24 mouse cellular contexts compared by ENCODE assay signal in the genomic region with DNA sequence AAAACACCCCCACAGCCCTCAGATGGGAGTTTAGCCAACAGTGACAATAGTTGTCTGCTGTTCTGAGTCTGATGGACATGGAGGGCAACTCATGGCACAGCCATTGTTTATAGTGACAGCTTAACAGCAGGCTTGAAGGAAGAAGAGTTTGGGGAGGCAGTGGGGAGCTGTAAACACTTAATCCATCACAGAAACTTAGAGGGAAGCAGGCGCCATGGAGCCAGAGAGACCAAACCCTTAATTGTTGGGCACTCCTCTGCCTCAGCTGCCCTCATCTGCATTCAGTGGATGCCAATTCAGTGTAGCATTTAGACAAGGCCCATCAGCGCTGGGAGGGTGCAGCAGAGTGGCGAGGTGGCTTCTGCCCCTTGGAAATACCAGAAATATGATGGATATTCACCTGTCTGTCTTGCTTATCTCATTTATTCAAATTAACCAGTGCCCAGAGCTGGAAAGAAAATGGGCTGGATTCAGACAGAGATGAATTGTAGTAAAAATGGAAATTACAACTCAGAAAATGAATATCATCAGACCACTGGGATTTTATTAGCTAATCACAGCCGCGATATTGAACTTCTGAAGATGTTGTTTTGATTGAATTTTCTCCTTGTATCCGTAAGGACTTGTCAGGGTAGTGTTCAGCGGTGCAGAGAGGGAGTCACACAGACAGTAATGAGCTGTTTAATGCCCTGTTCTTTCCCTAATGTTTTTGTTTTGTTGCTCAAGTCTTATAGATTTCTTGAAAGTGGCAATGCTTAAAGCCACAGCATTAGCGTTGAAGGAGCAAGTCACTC.
DNase-seq lines count a peak whose midpoint lies in the region; ATAC-seq and TF ChIP-seq lines count a peak whose summit lies in the region.
"Had no signal": no experiment of that assay in that cellular context is flagged by ENCODE, and none has a peak within 500 bp of the region (broad histone marks: within the 10 kb centered on the region; RNA-seq: fewer than 3 reads in every experiment).

No protein-coding gene starts in this region.

- no peaks in the 10 kb centered on the region for H3K36me3 ChIP-seq in forebrain, embryonic 16.5 days (ENCODE audit: control insufficient read depth, insufficient read depth)
- H3K36me3 ChIP-seq in forebrain, postnatal 0 days (ENCODE audit: insufficient read depth) = no peaks in the 10 kb centered on the region
- no peaks in the 10 kb centered on the region for H3K36me3 ChIP-seq in midbrain, embryonic 10.5 days
- no peaks in the 10 kb centered on the region for H3K36me3 ChIP-seq in midbrain, embryonic 11.5 days (ENCODE audit: control insufficient read depth, insufficient read depth, low read length)
- H3K36me3 ChIP-seq in hindbrain, embryonic 13.5 days = no peaks in the 10 kb centered on the region
- no peaks in the 10 kb centered on the region for H3K36me3 ChIP-seq in midbrain, postnatal 0 days (ENCODE audit: insufficient read depth, low read length)
- no peaks in the 10 kb centered on the region for H3K36me3 ChIP-seq in kidney, embryonic 15.5 days
- H3K36me3 ChIP-seq: forebrain, embryonic 15.5 days; limb, embryonic 10.5 days; liver, embryonic 15.5 days had no signal

- H3K4me3 ChIP-seq in forebrain, embryonic 16.5 days (replicated peaks; ENCODE audit: low read length) = no peak overlapping the region
- no peak overlapping the region for H3K4me3 ChIP-seq in forebrain, postnatal 0 days (ENCODE audit: low read depth, low read length)
- no peak overlapping the region for H3K4me3 ChIP-seq in midbrain, embryonic 10.5 days
- H3K4me3 ChIP-seq in midbrain, embryonic 11.5 days (ENCODE audit: low read depth, low read length) = no peak overlapping the region
- no peak overlapping the region for H3K4me3 ChIP-seq in hindbrain, embryonic 13.5 days
- H3K4me3 ChIP-seq in midbrain, postnatal 0 days (ENCODE audit: low read depth, low read length) = no peak overlapping the region
- H3K4me3 ChIP-seq in kidney, embryonic 15.5 days (replicated peaks) = no peak overlapping the region
- H3K4me3 ChIP-seq: forebrain, embryonic 15.5 days; left cerebral cortex, adult 2 months; limb, embryonic 10.5 days; liver, embryonic 15.5 days had no signal

- H3K27me3 ChIP-seq in forebrain, embryonic 16.5 days (replicated peaks; ENCODE audit: control insufficient read depth, insufficient read depth, low read length) = no peaks in the 10 kb centered on the region
- no peaks in the 10 kb centered on the region; the same call in 1 of the 2 replicates for H3K27me3 ChIP-seq in forebrain, postnatal 0 days (ENCODE audit: insufficient read depth, low read length)
- no peaks in the 10 kb centered on the region for H3K27me3 ChIP-seq in midbrain, embryonic 10.5 days (ENCODE audit: low read depth, poor library complexity, severe bottlenecking)
- H3K27me3 ChIP-seq in midbrain, embryonic 11.5 days (ENCODE audit: control insufficient read depth, insufficient read depth, low read length) = no peaks in the 10 kb centered on the region
- no peaks in the 10 kb centered on the region for H3K27me3 ChIP-seq in hindbrain, embryonic 13.5 days
- H3K27me3 ChIP-seq in midbrain, postnatal 0 days (ENCODE audit: insufficient read depth, low read length) = no peaks in the 10 kb centered on the region
- peaks cover 3% of the 10 kb centered on the region; the same call in 1 of the 2 replicates for H3K27me3 ChIP-seq in kidney, embryonic 15.5 days
- H3K27me3 ChIP-seq: forebrain, embryonic 15.5 days had no signal

- H3K9ac ChIP-seq in forebrain, embryonic 16.5 days (replicated peaks; ENCODE audit: low read depth, low read length) = no peak overlapping the region
- no peak overlapping the region for H3K9ac ChIP-seq in forebrain, postnatal 0 days
- H3K9ac ChIP-seq in midbrain, embryonic 11.5 days (ENCODE audit: low read length) = no peak overlapping the region
- H3K9ac ChIP-seq in hindbrain, embryonic 13.5 days = no peak overlapping the region
- H3K9ac ChIP-seq in midbrain, postnatal 0 days (replicated peaks; ENCODE audit: low read length, poor library complexity, severe bottlenecking) = no peak overlapping the region
- H3K9ac ChIP-seq in kidney, embryonic 15.5 days = no peak overlapping the region
- H3K9ac ChIP-seq: forebrain, embryonic 15.5 days; liver, embryonic 15.5 days had no signal

- H3K4me2 ChIP-seq in forebrain, embryonic 16.5 days (ENCODE audit: low read length) = no peak overlapping the region
- no peak overlapping the region for H3K4me2 ChIP-seq in forebrain, postnatal 0 days (ENCODE audit: low read depth)
- H3K4me2 ChIP-seq in midbrain, embryonic 11.5 days = no peak overlapping the region
- no peak overlapping the region for H3K4me2 ChIP-seq in hindbrain, embryonic 13.5 days
- no peak overlapping the region for H3K4me2 ChIP-seq in midbrain, postnatal 0 days (ENCODE audit: low read depth, low read length, poor library complexity, severe bottlenecking)
- H3K4me2 ChIP-seq in kidney, embryonic 15.5 days = no peak overlapping the region
- H3K4me2 ChIP-seq: forebrain, embryonic 15.5 days; heart, embryonic 11.5 days; liver, embryonic 15.5 days had no signal

- no peak for TF ChIP-seq CTCF in forebrain, postnatal 0 days (IDR thresholded peaks at IDR 0.05; ENCODE audit: low read depth)
- TF ChIP-seq CTCF in midbrain, postnatal 0 days (IDR thresholded peaks at IDR 0.05) = no peak

- no peaks in the 10 kb centered on the region for H3K9me3 ChIP-seq in forebrain, embryonic 16.5 days (ENCODE audit: control insufficient read depth, low read length)
- H3K9me3 ChIP-seq in forebrain, postnatal 0 days (ENCODE audit: low read length) = no peaks in the 10 kb centered on the region
- H3K9me3 ChIP-seq in midbrain, embryonic 10.5 days (replicated peaks) = no peaks in the 10 kb centered on the region; the same call in 1 of the 2 replicates
- H3K9me3 ChIP-seq in midbrain, embryonic 11.5 days (ENCODE audit: control insufficient read depth, low read length) = no peaks in the 10 kb centered on the region
- H3K9me3 ChIP-seq in hindbrain, embryonic 13.5 days = no peaks in the 10 kb centered on the region
- no peaks in the 10 kb centered on the region for H3K9me3 ChIP-seq in midbrain, postnatal 0 days (ENCODE audit: low read length)
- no peaks in the 10 kb centered on the region for H3K9me3 ChIP-seq in kidney, embryonic 15.5 days (replicated peaks)
- H3K9me3 ChIP-seq: forebrain, embryonic 15.5 days; limb, embryonic 10.5 days; liver, embryonic 15.5 days had no signal

- 54% methylated on average over 8 of the region's 8 CpGs for WGBS in forebrain, embryonic 16.5 days
- 55% methylated on average over 8 of the region's 8 CpGs for WGBS in forebrain, postnatal 0 days
- WGBS in midbrain, embryonic 10.5 days = 79% methylated on average over 8 of the region's 8 CpGs
- WGBS in midbrain, embryonic 11.5 days = 74% methylated on average over 8 of the region's 8 CpGs
- WGBS in hindbrain, embryonic 13.5 days = 37% methylated on average over 8 of the region's 8 CpGs
- WGBS in midbrain, postnatal 0 days = 50% methylated on average over 8 of the region's 8 CpGs
- 61% methylated on average over 8 of the region's 8 CpGs for WGBS in kidney, embryonic 15.5 days

- ATAC-seq in forebrain, embryonic 16.5 days = peak; percentile 52; the same call in 1 of the 2 replicates
- no peak for ATAC-seq in forebrain, postnatal 0 days
- ATAC-seq in midbrain, embryonic 11.5 days (ENCODE audit: low FRiP score) = no peak
- ATAC-seq in hindbrain, embryonic 13.5 days (ENCODE audit: low FRiP score) = no peak; the same call in 1 of the 2 replicates
- no peak for ATAC-seq in midbrain, postnatal 0 days (ENCODE audit: low FRiP score)
- no peak for ATAC-seq in kidney, embryonic 15.5 days (replicated peaks; ENCODE audit: low FRiP score)
- ATAC-seq: forebrain, embryonic 15.5 days; intestine, embryonic 16.5 days had no signal

- H3K27ac ChIP-seq in forebrain, embryonic 16.5 days (ENCODE audit: low read length) = no peak overlapping the region
- no peak overlapping the region for H3K27ac ChIP-seq in forebrain, postnatal 0 days (ENCODE audit: low read depth, low read length)
- 0 out of 2 replicates have a peak overlapping the region, but pooled peaks have one; percentile 25 for H3K27ac ChIP-seq in midbrain, embryonic 10.5 days (replicated peaks)
- H3K27ac ChIP-seq in midbrain, embryonic 11.5 days (ENCODE audit: low read depth, low read length) = no peak overlapping the region
- peak overlapping the region; percentile 70 for H3K27ac ChIP-seq in hindbrain, embryonic 13.5 days
- no peak overlapping the region for H3K27ac ChIP-seq in midbrain, postnatal 0 days (ENCODE audit: low read depth, low read length)
- H3K27ac ChIP-seq in kidney, embryonic 15.5 days = no peak overlapping the region
- H3K27ac ChIP-seq: forebrain, embryonic 15.5 days; left cerebral cortex, adult 2 months; limb, embryonic 10.5 days; liver, embryonic 15.5 days; stomach, postnatal 0 days had no signal

- DNase-seq in forebrain, postnatal 0 days = no peak
- no peak for DNase-seq in midbrain, embryonic 10.5 days (ENCODE audit: low spot score)
- no peak for DNase-seq in midbrain, embryonic 11.5 days (ENCODE audit: low spot score, missing footprints)
- DNase-seq in midbrain, postnatal 0 days (ENCODE audit: low spot score) = peak; percentile 44
- no peak for DNase-seq in layer of hippocampus, postnatal 25 days (ENCODE audit: extremely low spot score in 1 of 2, low spot score in 1 of 2)
- DNase-seq: adrenal gland, postnatal 25 days; cerebellum, adult 9-10 months; gastrocnemius, postnatal 14 days; heart, adult 11 months; kidney, postnatal 4 days; layer of hippocampus, adult 9-11 months; liver; lung, postnatal 36 days; right cerebral cortex, postnatal 14 days had no signal

- H3K4me1 ChIP-seq in forebrain, embryonic 16.5 days (replicated peaks; ENCODE audit: control insufficient read depth, insufficient read depth, low read length) = 0 out of 2 replicates have a peak, but pooled peaks cover 3% of the 10 kb centered on the region
- H3K4me1 ChIP-seq in forebrain, postnatal 0 days (ENCODE audit: insufficient read depth) = no peaks in the 10 kb centered on the region
- H3K4me1 ChIP-seq in midbrain, embryonic 10.5 days = peaks cover 13% of the 10 kb centered on the region
- no peaks in the 10 kb centered on the region for H3K4me1 ChIP-seq in midbrain, embryonic 11.5 days (ENCODE audit: control insufficient read depth, insufficient read depth, low read length)
- peaks cover 40% of the 10 kb centered on the region for H3K4me1 ChIP-seq in hindbrain, embryonic 13.5 days (replicated peaks)
- no peaks in the 10 kb centered on the region for H3K4me1 ChIP-seq in midbrain, postnatal 0 days (ENCODE audit: insufficient read depth, low read length)
- peaks cover 16% of the 10 kb centered on the region for H3K4me1 ChIP-seq in kidney, embryonic 15.5 days
- H3K4me1 ChIP-seq: liver, embryonic 15.5 days had no signal

Comparison
In these comparisons a context has a peak if more than half of its experiments do, and no peak if none do; other contexts are left out.
1. H3K27ac ChIP-seq: peak in midbrain, embryonic 10.5 days (single experiment) and hindbrain, embryonic 13.5 days (single experiment); none in forebrain, embryonic 16.5 days (single experiment), forebrain, postnatal 0 days (single experiment), midbrain, embryonic 11.5 days (single experiment), midbrain, postnatal 0 days (single experiment) and kidney, embryonic 15.5 days (single experiment).